Mouse (Mus musculus) ES-E14 (cell line): ENCODE results near the gene Grin2b. TPM values are rescaled to one million over a fixed set of nuclear protein-coding genes. Genes with fewer than 3 reads are reported as not detected.

Experiments
- DNase-seq: peaks from one replicate; pipeline ENCODE4 v3.0.0-alpha.2; 2013; ENCODE audit warnings: low read depth, low spot score
- H3K27ac ChIP-seq: 2 replicates; pipeline ENCODE4 v1.5.1; 2012; ENCODE audit warnings: low read depth, mild to moderate bottlenecking, low read length, moderate library complexity, mixed read lengths; ENCODE audit not compliant: poor library complexity, insufficient read depth, severe bottlenecking
- H3K36me3 ChIP-seq: 2 replicates; pipeline ENCODE4 v1.6.1; 2012; ENCODE audit warnings: mild to moderate bottlenecking, low read length, moderate library complexity, mixed read lengths; ENCODE audit not compliant: control insufficient read depth, poor library complexity, insufficient read depth, severe bottlenecking
- H3K4me1 ChIP-seq, 2 experiments: fragments of 150-350 bp in 1 of 2; sonication (generic) in 1 of 2; 2 replicates each; pipeline ENCODE4 v1.6.1; 2012; ENCODE audit warnings: low read length in 2 of 2, mild to moderate bottlenecking in 1 of 2, mixed read lengths in 1 of 2; ENCODE audit not compliant: control insufficient read depth in 2 of 2, insufficient read depth in 2 of 2, poor library complexity in 1 of 2
- H3K4me3 ChIP-seq, 2 experiments: fragments of 150-350 bp in 1 of 2; sonication (generic) in 1 of 2; 2 replicates each; pipeline ENCODE4 v1.5.1; 2012; ENCODE audit warnings: low read length in 2 of 2, low read depth in 1 of 2, mild to moderate bottlenecking in 1 of 2, mixed read lengths in 1 of 2; ENCODE audit not compliant: insufficient read depth in 1 of 2, poor library complexity in 1 of 2, severe bottlenecking in 1 of 2
- H3K9ac ChIP-seq: 2 replicates; pipeline ENCODE4 v1.6.1; 2012; ENCODE audit warnings: low read depth, mild to moderate bottlenecking, low read length, mixed read lengths; ENCODE audit not compliant: poor library complexity, insufficient read depth, severe bottlenecking
- H3K9me3 ChIP-seq: fragments of 150-350 bp; sonication (generic); 2 replicates; pipeline ENCODE4 v1.6.1; 2012; ENCODE audit warnings: low read depth, mild to moderate bottlenecking, low read length; ENCODE audit not compliant: control insufficient read depth, insufficient read depth
- CHD2 ChIP-seq: IDR thresholded peaks from 2 replicates; pipeline ENCODE4 v1.6.1; 2014; ENCODE audit warnings: mild to moderate bottlenecking, low read depth, low read length, inconsistent platforms
- HCFC1 ChIP-seq: IDR thresholded peaks from 2 replicates; pipeline ENCODE4 v1.6.1; 2012; ENCODE audit warnings: low read length, inconsistent platforms, borderline replicate concordance; ENCODE audit not compliant: insufficient read depth
- MAFK ChIP-seq: IDR thresholded peaks from 2 replicates; pipeline ENCODE4 v1.6.1; 2014; ENCODE audit warnings: mild to moderate bottlenecking, low read depth, low read length, inconsistent platforms; ENCODE audit not compliant: insufficient read depth
- ZC3H11A ChIP-seq: IDR thresholded peaks from 2 replicates; pipeline ENCODE4 v1.6.1; 2012; ENCODE audit warnings: low read depth, mild to moderate bottlenecking, inconsistent platforms, low read length, borderline replicate concordance
- ZNF384 ChIP-seq: IDR thresholded peaks from 2 replicates; pipeline ENCODE4 v1.6.1; 2012; ENCODE audit warnings: low read depth, low read length, inconsistent platforms
- in situ Hi-C, 2 experiments: fragments of 600-800 bp; cut with MboI; formaldehyde crosslinking; loops; one replicate each; pipeline ENCODE4 v1.15.1; 2025; ENCODE audit warnings: low sequenced_read_pairs in 2 of 2, inconsistent platforms in 1 of 2; ENCODE audit not compliant: unreplicated experiment in 2 of 2
- total RNA-seq: library from RNA; depleted of rRNA; stranded (reverse); fragments of 300-350 nt; gene quantifications from 2 replicates; pipeline ENCODE4 v1.2.3, GENCODE M21; 2012

Grin2b gene
- total RNA-seq, 1 experiment, result 1.2 TPM

GRCm38 (mm10) chr6:136194616-136195015 is 21.3 kb upstream of the Grin2b start:
- TF ChIP-seq ZNF384 (no peak), HCFC1 (no peak), ZC3H11A (no peak), MAFK (no peak), CHD2 (no peak)
- Histone ChIP-seq H3K9ac (no peak overlapping the region), H3K4me3 (no peak overlapping the region), H3K9me3 (no peaks in the 10 kb centered on the region), H3K4me1 (no peaks in the 10 kb centered on the region), H3K27ac (no peak overlapping the region), H3K36me3 (no peaks in the 10 kb centered on the region)
- DNase-seq, result no peak
- in situ Hi-C loops, result no loop called here

- Histone ChIP-seq H3K36me3 (no peaks in the 10 kb centered on the region), H3K9ac (no peak overlapping the region), H3K4me3 (peak overlapping the region in 1 of 2 experiments; percentile 66; a peak in 2 of 4 replicates), H3K4me1 (no peaks in the 10 kb centered on the region; a peak in 1 of 4 replicates), H3K27ac (no peak overlapping the region), H3K9me3 (no peaks in the 10 kb centered on the region)
- in situ Hi-C loops, result no loop called here
- DNase-seq, result peak; percentile 11
- TF ChIP-seq HCFC1 (no peak), ZC3H11A (no peak), ZNF384 (no peak), MAFK (no peak), CHD2 (no peak)
These were observed 4.8 kb upstream of the Grin2b start for GRCm38 (mm10) chr6:136178066-136178465.

- H3K9me3 ChIP-seq, result no peaks in the 10 kb centered on the region
- no peaks in the 10 kb centered on the region; a peak in 1 of 4 replicates for H3K4me1 ChIP-seq
- peak; percentile 16 for DNase-seq
- no peak overlapping the region for H3K9ac ChIP-seq
- TF ChIP-seq CHD2, result no peak
- no peak for TF ChIP-seq ZNF384
- TF ChIP-seq HCFC1, result no peak
- no peaks in the 10 kb centered on the region for H3K36me3 ChIP-seq
- in situ Hi-C loops, result no loop called here
- H3K4me3 ChIP-seq, result peak overlapping the region; percentile 80 to 83
- H3K27ac ChIP-seq, result no peak overlapping the region
These were observed 515 bp downstream of the Grin2b start for GRCm38 (mm10) chr6:136172801-136173190.

GRCm38 (mm10) chr6:136172172-136172651 is 1.1 kb downstream of the Grin2b start:
- H3K9me3 ChIP-seq, result no peaks in the 10 kb centered on the region
- H3K27ac ChIP-seq, result no peak overlapping the region
- no peak for TF ChIP-seq MAFK
- no peak for TF ChIP-seq HCFC1
- TF ChIP-seq CHD2, result no peak
- TF ChIP-seq ZC3H11A, result no peak
- TF ChIP-seq ZNF384, result no peak
- in situ Hi-C loops, result no loop called here
- DNase-seq, result peak; percentile 16
- peak overlapping the region; percentile 80 to 83 for H3K4me3 ChIP-seq
- H3K36me3 ChIP-seq, result no peaks in the 10 kb centered on the region
- peak overlapping the region; percentile 39; the same call in 1 of the 2 replicates for H3K9ac ChIP-seq
- H3K4me1 ChIP-seq, result no peaks in the 10 kb centered on the region; a peak in 1 of 4 replicates

DNA sequence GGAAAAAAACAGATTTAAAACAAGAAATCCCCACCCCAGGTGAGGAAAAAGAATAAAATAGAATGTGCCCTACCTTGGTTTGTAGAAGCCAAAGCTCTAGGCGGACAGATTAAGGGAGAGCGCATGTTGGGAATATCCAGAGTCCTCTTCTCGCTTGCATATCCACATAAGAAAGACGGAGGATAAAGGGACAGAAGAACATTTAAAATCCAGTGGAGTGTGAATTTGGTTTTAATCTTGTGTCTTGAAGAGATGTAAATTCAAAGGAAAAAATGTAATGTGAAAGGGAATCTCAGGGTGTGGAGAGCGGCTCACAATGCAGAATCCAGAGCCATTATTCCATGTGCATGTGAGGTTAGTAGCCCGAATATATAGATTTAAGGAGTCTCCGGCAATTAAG is 2.0 kb downstream of the Grin2b start:
- in situ Hi-C loops, result no loop called here
- DNase-seq, result no peak
- TF ChIP-seq ZNF384 (no peak), HCFC1 (no peak), MAFK (no peak), ZC3H11A (no peak), CHD2 (no peak)
- Histone ChIP-seq H3K4me1 (no peaks in the 10 kb centered on the region), H3K9me3 (no peaks in the 10 kb centered on the region), H3K4me3 (peak overlapping the region in 1 of 2 experiments; percentile 83; a peak in 1 of 4 replicates), H3K36me3 (no peaks in the 10 kb centered on the region), H3K9ac (no peak overlapping the region), H3K27ac (no peak overlapping the region)
